Mouse (Mus musculus): ENCODE results near the gene Abhd15. TPM values are rescaled to one million over a fixed set of nuclear protein-coding genes. Genes with fewer than 3 reads are reported as not detected.

Gene Abhd15
- polyA plus RNA-seq, 1 experiment = 2.4 TPM

DNA sequence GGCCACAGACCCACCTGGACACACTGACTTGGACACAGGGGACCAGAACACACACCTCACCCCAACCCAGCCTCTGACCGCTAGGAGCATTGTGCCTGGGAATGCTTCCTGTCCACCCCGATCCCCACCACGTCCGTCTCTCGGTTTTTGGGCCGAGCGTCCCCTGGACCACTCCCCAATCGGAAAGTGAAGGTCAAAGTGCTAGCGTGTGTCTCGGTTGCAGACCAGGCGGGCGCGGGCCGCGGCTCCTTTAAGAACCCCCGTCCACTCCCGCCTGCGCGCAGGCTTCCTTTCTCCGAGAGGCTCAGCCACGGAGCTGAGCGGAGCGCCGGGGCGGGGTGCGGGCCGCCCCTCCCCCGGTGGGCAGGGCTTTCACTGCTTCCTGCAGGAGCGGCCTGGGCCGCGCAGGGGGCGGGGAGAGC lies 22.0 kb upstream of the Abhd15 start:
- TF ChIP-seq GATA1 (IDR thresholded peaks at IDR 0.05; ENCODE audit: borderline replicate concordance, low read length) = no peak
- TF ChIP-seq FLI1 (IDR thresholded peaks at IDR 0.05; ENCODE audit: low read length) = no peak
- H3K4me1 ChIP-seq = peaks cover 89% of the 10 kb centered on the region

DNA sequence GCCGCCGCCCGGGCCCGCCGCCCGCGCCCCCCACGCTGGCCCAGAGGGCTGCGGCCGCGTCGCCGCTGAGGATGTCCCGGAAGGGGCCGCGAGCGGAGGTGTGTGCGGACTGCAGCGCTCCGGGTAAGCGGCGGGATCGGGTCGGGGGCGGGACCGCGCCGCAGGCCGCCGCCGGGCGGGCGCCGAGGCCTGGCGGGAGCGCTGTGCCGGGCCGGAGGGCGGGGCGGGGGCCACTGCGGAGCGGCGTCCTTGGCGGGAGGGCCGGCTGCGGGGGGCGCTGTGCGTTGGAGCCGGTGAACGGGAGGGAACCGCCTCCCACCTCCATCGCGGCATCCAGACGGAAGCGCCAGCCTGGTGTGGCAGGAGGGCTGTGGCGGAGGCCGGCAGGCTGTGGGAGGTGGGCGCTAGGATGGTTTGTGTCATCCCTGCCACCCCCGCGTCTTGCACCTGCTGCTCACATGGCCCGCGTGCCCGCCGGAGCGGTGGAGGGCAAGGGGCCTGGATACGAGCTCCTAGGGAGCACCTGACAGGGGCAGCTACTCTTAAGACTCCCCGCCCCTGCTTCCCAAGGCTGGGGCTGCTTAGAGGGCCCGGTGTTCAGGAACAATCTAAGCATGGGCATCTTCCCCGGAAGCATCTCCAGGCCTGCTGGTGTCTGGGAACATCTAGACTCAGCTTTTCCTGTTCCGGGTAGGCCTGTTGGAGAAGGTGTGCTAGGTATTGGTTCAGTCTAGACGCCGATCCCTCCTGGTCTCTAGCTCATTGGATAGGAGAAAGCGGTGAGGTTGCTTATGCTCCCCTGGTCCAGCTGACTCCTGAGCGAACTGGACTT lies 21.2 kb upstream of the Abhd15 start, which contains the start of gene Git1:
Gene Git1 (plus strand): TSS at position 51 of the 832 bp plus-strand sequence.
- H3K4me1 ChIP-seq = peaks cover 89% of the 10 kb centered on the region

More for the DNA sequence above, 22.0 kb upstream of the Abhd15 start:
- Histone ChIP-seq H3K4me3 (replicated peaks) (peak overlapping the region; percentile 99), H3K9me3 (no peaks in the 10 kb centered on the region), H3K27me3 (replicated peaks) (peaks cover 22% of the 10 kb centered on the region), H3K36me3 (replicated peaks; ENCODE audit: low read length) (peaks cover 12% of the 10 kb centered on the region)

DNA sequence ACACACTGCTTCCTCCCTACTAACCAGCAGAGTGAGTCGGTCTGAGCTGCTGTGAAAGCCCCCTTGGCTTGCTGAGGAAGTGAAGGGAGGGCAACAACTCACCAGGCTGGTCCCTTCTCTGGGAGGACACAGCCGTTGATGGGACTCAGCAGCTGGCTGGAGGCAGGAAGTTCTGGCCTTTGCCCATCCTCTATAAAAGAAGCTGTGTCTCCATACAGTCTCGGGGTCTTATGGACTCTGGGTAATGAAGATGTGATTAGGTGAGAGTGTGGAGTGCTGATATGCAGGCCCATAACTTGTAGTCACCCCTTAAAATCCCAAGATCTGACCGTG lies 20.6 kb upstream of the Abhd15 start:
- peaks cover 26% of the 10 kb centered on the region for H3K36me3 ChIP-seq (replicated peaks; ENCODE audit: low read length)
- peak overlapping the region; percentile 99 for H3K4me3 ChIP-seq (replicated peaks)
- H3K4me1 ChIP-seq = peaks cover 89% of the 10 kb centered on the region
- no peaks in the 10 kb centered on the region for H3K9me3 ChIP-seq
- TF ChIP-seq FLI1 (IDR thresholded peaks at IDR 0.05; ENCODE audit: low read length) (no peak), GATA1 (IDR thresholded peaks at IDR 0.05; ENCODE audit: borderline replicate concordance, low read length) (no peak)
- peaks cover 8% of the 10 kb centered on the region for H3K27me3 ChIP-seq (replicated peaks)

More for the DNA sequence above, 21.2 kb upstream of the Abhd15 start, which contains the start of gene Git1:
- Histone ChIP-seq H3K27me3 (replicated peaks) (peaks cover 14% of the 10 kb centered on the region), H3K4me3 (replicated peaks) (peak within 1 kb of the TSS; percentile 99), H3K36me3 (replicated peaks; ENCODE audit: low read length) (peaks cover 20% of the 10 kb centered on the region), H3K9me3 (no peaks in the 10 kb centered on the region)
- no peak for TF ChIP-seq GATA1 (IDR thresholded peaks at IDR 0.05; ENCODE audit: borderline replicate concordance, low read length)
- TF ChIP-seq FLI1 (IDR thresholded peaks at IDR 0.05; ENCODE audit: low read length) = no peak

DNA sequence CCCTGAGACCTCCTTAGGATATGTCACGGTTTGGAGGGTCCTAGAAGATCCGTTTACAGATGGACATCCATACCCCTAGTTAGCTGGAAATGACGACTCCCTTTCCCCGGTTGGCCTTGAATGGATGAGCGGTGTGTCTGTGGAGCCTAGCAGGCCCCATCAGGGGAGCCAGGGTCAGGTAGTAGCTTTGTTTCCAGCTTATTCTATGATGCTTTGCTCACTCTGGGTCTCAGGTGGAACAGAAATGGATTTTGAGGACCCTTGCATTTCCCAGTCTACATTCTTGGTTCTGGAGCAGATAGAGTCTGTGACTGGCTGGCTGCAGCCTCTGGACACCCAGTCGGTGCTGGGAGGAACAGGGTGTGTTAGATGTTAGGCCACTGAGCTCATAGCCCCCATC lies 20.1 kb upstream of the Abhd15 start:
- Histone ChIP-seq H3K4me1 (peaks cover 92% of the 10 kb centered on the region), H3K36me3 (replicated peaks; ENCODE audit: low read length) (peaks cover 31% of the 10 kb centered on the region), H3K4me3 (replicated peaks) (peak overlapping the region; percentile 99), H3K9me3 (no peaks in the 10 kb centered on the region), H3K27me3 (replicated peaks) (peaks cover 6% of the 10 kb centered on the region)
- TF ChIP-seq FLI1 (IDR thresholded peaks at IDR 0.05; ENCODE audit: low read length) (no peak), GATA1 (IDR thresholded peaks at IDR 0.05; ENCODE audit: borderline replicate concordance, low read length) (no peak)

DNA sequence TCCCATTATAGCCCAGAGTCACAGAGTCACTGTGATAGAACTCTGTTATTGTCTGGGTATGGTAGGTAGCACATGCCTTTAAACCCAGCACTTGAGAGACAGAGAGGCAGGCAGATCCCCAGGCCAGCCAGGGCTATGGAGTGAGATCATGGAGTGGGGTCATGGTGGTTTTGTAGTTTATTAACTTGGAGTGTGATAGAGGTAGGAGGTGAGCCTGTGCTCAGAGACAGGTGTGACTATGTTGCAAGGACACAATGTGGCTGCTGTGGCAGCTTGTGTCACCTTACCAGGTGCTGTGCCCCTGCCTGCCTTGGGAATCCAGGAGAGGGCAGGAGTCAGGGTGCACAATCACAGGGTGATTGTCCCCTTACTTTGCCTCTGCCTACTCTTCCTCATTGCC lies 19.4 kb upstream of the Abhd15 start:
- peak overlapping the region; percentile 74 for H3K4me3 ChIP-seq (replicated peaks)
- H3K36me3 ChIP-seq (replicated peaks; ENCODE audit: low read length) = peaks cover 38% of the 10 kb centered on the region
- no peak for TF ChIP-seq GATA1 (IDR thresholded peaks at IDR 0.05; ENCODE audit: borderline replicate concordance, low read length)
- no peak for TF ChIP-seq FLI1 (IDR thresholded peaks at IDR 0.05; ENCODE audit: low read length)
- H3K9me3 ChIP-seq = no peaks in the 10 kb centered on the region
- H3K27me3 ChIP-seq (replicated peaks) = no peaks in the 10 kb centered on the region
- H3K4me1 ChIP-seq = peaks cover 92% of the 10 kb centered on the region

DNA sequence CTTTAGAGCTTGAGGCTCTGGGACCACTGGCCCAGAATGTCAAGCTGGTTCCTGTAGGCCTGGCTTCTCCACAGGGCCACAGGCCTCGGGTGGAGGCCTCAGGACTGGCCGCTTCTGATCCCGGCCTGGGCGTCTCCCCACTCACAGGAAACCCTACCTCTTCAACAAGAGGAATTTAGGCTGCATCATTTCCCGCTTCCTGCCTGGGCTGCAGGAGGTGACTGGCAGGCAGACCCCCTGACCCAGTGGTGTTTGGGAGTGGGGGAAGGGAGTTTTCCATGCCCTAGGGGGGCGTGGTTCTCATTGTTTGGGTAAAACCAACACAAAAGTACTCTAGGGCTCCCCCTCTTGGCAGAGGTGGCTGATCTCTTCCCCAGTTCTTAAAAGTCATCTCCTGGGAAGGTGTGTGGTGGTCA lies 17.6 kb upstream of the Abhd15 start:
- no peak for TF ChIP-seq GATA1 (IDR thresholded peaks at IDR 0.05; ENCODE audit: borderline replicate concordance, low read length)
- no peaks in the 10 kb centered on the region for H3K27me3 ChIP-seq (replicated peaks)
- H3K4me3 ChIP-seq (replicated peaks) = peak overlapping the region; percentile 50
- peaks cover 55% of the 10 kb centered on the region for H3K36me3 ChIP-seq (replicated peaks; ENCODE audit: low read length)
- no peaks in the 10 kb centered on the region for H3K9me3 ChIP-seq
- H3K4me1 ChIP-seq = peaks cover 84% of the 10 kb centered on the region

DNA sequence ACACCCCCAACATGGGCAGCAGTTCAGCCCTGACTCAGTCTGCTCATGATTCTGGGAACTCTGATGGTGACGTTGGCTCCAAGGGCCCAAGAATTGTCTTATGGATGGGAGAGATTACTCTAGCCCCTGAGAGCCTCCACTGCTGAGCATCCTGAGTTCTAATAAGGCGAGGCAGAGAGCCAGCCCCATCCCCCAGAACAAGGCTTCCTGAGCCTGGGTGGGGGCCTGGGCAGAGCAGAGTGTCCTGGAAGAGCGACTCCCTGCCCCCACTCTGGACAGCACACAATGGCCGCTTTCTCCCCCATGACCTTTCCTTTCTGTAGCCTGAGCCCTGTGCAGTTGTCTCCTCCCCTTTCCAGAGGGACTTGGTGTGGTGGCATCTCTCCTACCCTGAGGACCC lies 17.1 kb upstream of the Abhd15 start:
- Histone ChIP-seq H3K36me3 (replicated peaks; ENCODE audit: low read length) (peaks cover 60% of the 10 kb centered on the region), H3K9me3 (no peaks in the 10 kb centered on the region), H3K27me3 (replicated peaks) (no peaks in the 10 kb centered on the region), H3K4me3 (replicated peaks) (no peak overlapping the region), H3K4me1 (peaks cover 84% of the 10 kb centered on the region)
- TF ChIP-seq FLI1 (IDR thresholded peaks at IDR 0.05; ENCODE audit: low read length) = no peak
- TF ChIP-seq GATA1 (IDR thresholded peaks at IDR 0.05; ENCODE audit: borderline replicate concordance, low read length) = no peak

DNA sequence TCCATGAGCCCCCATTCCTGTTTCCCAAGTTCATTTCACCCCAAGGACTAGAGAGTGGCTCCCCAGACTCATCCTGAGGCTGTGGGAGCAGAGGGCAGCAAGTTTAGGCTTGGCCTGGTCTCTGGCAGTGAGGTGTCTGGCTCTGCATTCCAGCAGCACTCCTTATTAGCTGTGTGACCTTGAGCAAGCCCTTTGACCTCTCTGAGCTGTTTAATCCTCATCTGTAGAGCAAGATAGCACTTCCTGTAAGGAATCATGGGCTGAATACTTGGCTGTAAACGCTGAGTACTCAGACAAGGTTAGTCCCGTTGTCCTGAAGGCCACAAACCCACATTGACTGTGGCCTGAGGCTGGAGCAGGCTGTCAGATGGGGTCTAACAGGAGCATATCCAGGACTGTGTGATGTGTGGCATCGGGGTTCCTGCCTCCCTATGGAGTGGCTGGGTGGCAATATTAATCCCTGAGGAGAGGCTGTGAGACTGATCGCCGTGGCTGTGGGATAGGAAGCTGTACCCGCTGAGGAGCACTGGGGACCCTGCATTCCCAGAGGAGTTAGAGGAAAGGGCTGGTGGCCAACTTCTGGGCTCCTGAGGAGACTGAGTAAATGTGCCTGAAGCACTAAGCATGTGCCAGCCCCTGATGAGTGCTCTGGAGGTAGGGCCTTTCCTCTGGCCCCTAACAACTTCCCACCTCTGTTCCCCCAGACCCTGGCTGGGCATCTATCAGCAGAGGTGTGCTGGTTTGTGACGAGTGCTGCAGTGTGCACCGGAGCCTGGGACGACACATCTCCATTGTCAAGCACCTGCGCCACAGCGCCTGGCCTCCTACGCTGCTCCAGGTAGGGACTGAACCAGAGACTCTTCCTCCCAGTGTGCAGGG lies 16.4 kb upstream of the Abhd15 start:
- TF ChIP-seq GATA1 (IDR thresholded peaks at IDR 0.05; ENCODE audit: borderline replicate concordance, low read length) (no peak), FLI1 (IDR thresholded peaks at IDR 0.05; ENCODE audit: low read length) (no peak)
- Histone ChIP-seq H3K36me3 (replicated peaks; ENCODE audit: low read length) (peaks cover 66% of the 10 kb centered on the region), H3K9me3 (no peaks in the 10 kb centered on the region), H3K4me1 (peaks cover 90% of the 10 kb centered on the region), H3K27me3 (replicated peaks) (no peaks in the 10 kb centered on the region), H3K4me3 (replicated peaks) (no peak overlapping the region)

DNA sequence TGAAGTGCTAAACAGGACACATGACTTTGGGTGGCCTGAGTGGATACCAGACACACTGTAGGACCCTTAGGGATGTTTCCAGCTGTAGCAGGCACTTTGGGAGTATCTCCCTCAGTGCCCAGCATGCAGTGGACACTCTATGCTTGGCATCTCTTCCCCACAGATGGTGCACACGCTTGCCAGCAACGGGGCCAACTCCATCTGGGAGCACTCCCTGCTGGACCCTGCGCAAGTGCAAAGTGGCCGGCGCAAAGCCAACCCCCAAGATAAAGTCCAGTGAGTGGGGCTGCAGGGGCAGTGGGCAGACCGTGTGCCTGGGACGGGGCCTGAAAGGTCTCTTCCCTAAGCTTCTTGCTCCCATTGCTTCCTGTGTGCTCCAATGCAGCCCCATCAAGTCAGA lies 15.6 kb upstream of the Abhd15 start:
- no peak for TF ChIP-seq FLI1 (IDR thresholded peaks at IDR 0.05; ENCODE audit: low read length)
- no peak for TF ChIP-seq GATA1 (IDR thresholded peaks at IDR 0.05; ENCODE audit: borderline replicate concordance, low read length)
- Histone ChIP-seq H3K27me3 (replicated peaks) (no peaks in the 10 kb centered on the region), H3K9me3 (no peaks in the 10 kb centered on the region), H3K4me1 (peaks cover 83% of the 10 kb centered on the region), H3K36me3 (replicated peaks; ENCODE audit: low read length) (peaks cover 75% of the 10 kb centered on the region), H3K4me3 (replicated peaks) (no peak overlapping the region)

Data from megakaryocyte, embryonic 14.5 days (primary cell).